Mouse (Mus musculus) limb, embryonic 15.5 days (tissue): Measurements from ENCODE around the gene Vsnl1. TPM values are rescaled to one million over a fixed set of nuclear protein-coding genes. Genes with fewer than 3 reads are reported as not detected.

Experiments
- ATAC-seq: fragments of 200-750 bp; cut with Nextera tagmentation; 2 replicates; pipeline ENCODE4 v1.8.0; 2017; ENCODE audit warnings: low read depth, moderate TSS enrichment; ENCODE audit not compliant: insufficient number of reproducible peaks, low FRiP score, low TSS enrichment
- H3K27ac ChIP-seq: fragments of 300-500 bp; sonication (generic); 2 replicates; pipeline ENCODE4 v1.5.1; 2015; ENCODE audit warnings: moderate library complexity, mild to moderate bottlenecking, inconsistent platforms
- H3K27me3 ChIP-seq: fragments of 300-500 bp; sonication (generic); 2 replicates; pipeline ENCODE4 v1.6.1; 2015; ENCODE audit warnings: inconsistent platforms
- H3K36me3 ChIP-seq: fragments of 300-500 bp; sonication (generic); 2 replicates; pipeline ENCODE4 v1.6.1; 2015; ENCODE audit warnings: inconsistent platforms
- H3K4me1 ChIP-seq: fragments of 300-500 bp; sonication (generic); 2 replicates; pipeline ENCODE4 v1.6.1; 2015; ENCODE audit warnings: inconsistent platforms
- H3K4me2 ChIP-seq: fragments of 300-500 bp; sonication (generic); 2 replicates; pipeline ENCODE4 v1.6.1; 2015; ENCODE audit warnings: mild to moderate bottlenecking, inconsistent platforms
- H3K4me3 ChIP-seq: fragments of 300-500 bp; sonication (generic); 2 replicates; pipeline ENCODE4 v1.5.1; 2015; ENCODE audit warnings: mild to moderate bottlenecking, inconsistent platforms
- H3K9ac ChIP-seq: fragments of 300-500 bp; sonication (generic); 2 replicates; pipeline ENCODE4 v1.6.1; 2015; ENCODE audit warnings: inconsistent platforms
- H3K9me3 ChIP-seq: fragments of 300-500 bp; sonication (generic); 2 replicates; pipeline ENCODE4 v1.6.1; 2016; ENCODE audit warnings: inconsistent platforms
- WGBS: fragments of 180-500 bp; shearing (Covaris S2); methylation state at CpG from one replicate; pipeline ENCODE4 v1.1.7; 2015; 5-methylcytosine and 5-hydroxymethylcytosine counted together
- polyA plus RNA-seq: library from polyadenylated mRNA; unstranded; fragments of >200 nt; fragmentation: Nextera tagmentation; extraction: Ambion mirVana; gene quantifications from 2 replicates; pipeline ENCODE4 v1.2.1, GENCODE M21; 2015

Gene Vsnl1
- 1.3 and 1.4 TPM in 2 replicates for polyA plus RNA-seq

- peaks cover 20% of the 10 kb centered on the region for H3K4me1 ChIP-seq
- WGBS: 4% methylated on average over 34 of the region's 34 CpGs
Observed at GRCm38 (mm10) chr12:11436497-11437265, at the start of gene Vsnl1. Gene Vsnl1, minus strand, starts transcription at chr12:11436613.

DNA sequence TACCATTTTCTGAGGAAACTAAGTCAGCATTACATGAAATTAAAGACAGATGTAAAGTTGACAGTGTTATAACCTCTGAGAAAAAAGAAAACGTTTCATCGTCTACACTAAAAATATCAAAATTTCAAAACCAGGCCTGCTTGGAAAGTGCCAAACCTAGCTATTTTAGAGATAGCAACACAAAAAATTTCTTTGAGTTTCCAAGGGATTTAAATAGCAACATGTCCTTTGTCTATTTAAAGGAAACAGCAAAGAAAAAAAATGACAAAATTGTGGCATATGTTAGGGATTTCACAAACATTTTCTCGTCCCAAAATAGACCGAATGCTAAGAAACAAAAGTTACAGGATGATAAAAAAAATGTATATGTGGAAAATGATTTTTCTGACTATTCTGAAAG, 20.2 kb upstream of the Vsnl1 start:
- no peak overlapping the region for H3K4me3 ChIP-seq
- H3K4me2 ChIP-seq: peak overlapping the region; percentile 93; the same call in 1 of the 2 replicates
- no peaks in the 10 kb centered on the region for H3K9me3 ChIP-seq
- H3K4me1 ChIP-seq: peaks cover 5% of the 10 kb centered on the region; the same call in 1 of the 2 replicates
- 60% methylated on average over 4 of the region's 4 CpGs for WGBS
- no peak for ATAC-seq
- no peak overlapping the region for H3K9ac ChIP-seq
- no peak overlapping the region for H3K27ac ChIP-seq
- H3K27me3 ChIP-seq: no peaks in the 10 kb centered on the region; the same call in 1 of the 2 replicates
- no peaks in the 10 kb centered on the region for H3K36me3 ChIP-seq

More at GRCm38 (mm10) chr12:11436497-11437265, at the start of gene Vsnl1:
- Histone ChIP-seq H3K36me3 (no peaks in the 10 kb centered on the region), H3K9ac (0 out of 2 replicates have a peak within 1 kb of the TSS, but pooled peaks have one; percentile 17), H3K4me2 (peak within 1 kb of the TSS; percentile 87), H3K4me3 (peak within 1 kb of the TSS; percentile 46), H3K27ac (0 out of 2 replicates have a peak within 1 kb of the TSS, but pooled peaks have one; percentile 27), H3K27me3 (peaks cover 28% of the 10 kb centered on the region), H3K9me3 (no peaks in the 10 kb centered on the region)
- ATAC-seq: peak; percentile 73

DNA sequence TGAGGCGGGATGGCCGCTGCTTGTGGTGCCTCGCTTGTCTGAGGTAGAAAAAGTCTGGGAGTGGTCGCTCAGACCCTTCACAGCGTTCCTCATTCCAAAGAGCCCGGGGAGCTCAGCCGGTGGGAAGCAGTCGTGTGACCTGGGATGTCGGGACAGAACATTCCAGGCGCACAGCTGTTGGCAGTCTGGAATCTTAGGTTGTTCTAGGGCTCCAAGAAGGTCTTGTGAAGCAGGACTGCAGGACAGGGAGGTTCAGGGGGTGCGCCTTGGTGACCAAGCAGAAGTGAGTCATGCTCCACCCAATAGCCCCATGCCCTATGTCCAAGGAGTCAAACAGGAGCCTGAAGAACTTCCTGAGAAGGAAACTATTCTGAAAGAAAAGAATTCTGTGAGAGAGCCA, 19.8 kb upstream of the Vsnl1 start:
- peak overlapping the region; percentile 55 for H3K9ac ChIP-seq
- H3K4me3 ChIP-seq: peak overlapping the region; percentile 56
- no peaks in the 10 kb centered on the region for H3K9me3 ChIP-seq
- H3K4me2 ChIP-seq: peak overlapping the region; percentile 93
- no peaks in the 10 kb centered on the region for H3K36me3 ChIP-seq
- H3K4me1 ChIP-seq: peaks cover 5% of the 10 kb centered on the region; the same call in 1 of the 2 replicates
- WGBS: 4% methylated on average over 11 of the region's 11 CpGs
- H3K27ac ChIP-seq: no peak overlapping the region
- ATAC-seq: peak; percentile 40; the same call in 1 of the 2 replicates
- H3K27me3 ChIP-seq: no peaks in the 10 kb centered on the region; the same call in 1 of the 2 replicates

- Histone ChIP-seq H3K27ac (no peak within 1 kb of the TSS), H3K9ac (peak within 1 kb of the TSS; percentile 55), H3K27me3 (no peaks in the 10 kb centered on the region; the same call in 1 of the 2 replicates), H3K36me3 (no peaks in the 10 kb centered on the region), H3K9me3 (no peaks in the 10 kb centered on the region), H3K4me1 (peaks cover 5% of the 10 kb centered on the region; the same call in 1 of the 2 replicates), H3K4me3 (peak within 1 kb of the TSS; percentile 56), H3K4me2 (peak within 1 kb of the TSS; percentile 93)
- WGBS: under 1% methylated on average over 40 of the region's 40 CpGs
- peak; percentile 96 for ATAC-seq
Observed at GRCm38 (mm10) chr12:11455549-11456194, 19.3 kb upstream of the Vsnl1 start, which contains the start of gene Rad51ap2. Gene Rad51ap2, plus strand, starts transcription at chr12:11456079.

GRCm38 (mm10) chr12:11454146-11454545, 17.7 kb upstream of the Vsnl1 start:
- WGBS: 68% methylated on average over 5 of the region's 5 CpGs
- no peak overlapping the region for H3K4me2 ChIP-seq

GRCm38 (mm10) chr12:11437907-11438447, 1.6 kb upstream of the Vsnl1 start:
- no peak for ATAC-seq
- Histone ChIP-seq H3K4me3 (peak overlapping the region; percentile 46), H3K4me1 (peaks cover 20% of the 10 kb centered on the region), H3K4me2 (peak overlapping the region; percentile 87), H3K27ac (no peak overlapping the region), H3K9ac (no peak overlapping the region), H3K9me3 (no peaks in the 10 kb centered on the region), H3K27me3 (peaks cover 28% of the 10 kb centered on the region), H3K36me3 (no peaks in the 10 kb centered on the region)
- WGBS: 32% methylated on average over 23 of the region's 23 CpGs

More at GRCm38 (mm10) chr12:11454146-11454545, 17.7 kb upstream of the Vsnl1 start:
- Histone ChIP-seq H3K9me3 (no peaks in the 10 kb centered on the region), H3K4me1 (peaks cover 5% of the 10 kb centered on the region; the same call in 1 of the 2 replicates), H3K27me3 (no peaks in the 10 kb centered on the region; the same call in 1 of the 2 replicates), H3K4me3 (no peak overlapping the region), H3K36me3 (no peaks in the 10 kb centered on the region), H3K27ac (no peak overlapping the region), H3K9ac (no peak overlapping the region)
- ATAC-seq: no peak

DNA sequence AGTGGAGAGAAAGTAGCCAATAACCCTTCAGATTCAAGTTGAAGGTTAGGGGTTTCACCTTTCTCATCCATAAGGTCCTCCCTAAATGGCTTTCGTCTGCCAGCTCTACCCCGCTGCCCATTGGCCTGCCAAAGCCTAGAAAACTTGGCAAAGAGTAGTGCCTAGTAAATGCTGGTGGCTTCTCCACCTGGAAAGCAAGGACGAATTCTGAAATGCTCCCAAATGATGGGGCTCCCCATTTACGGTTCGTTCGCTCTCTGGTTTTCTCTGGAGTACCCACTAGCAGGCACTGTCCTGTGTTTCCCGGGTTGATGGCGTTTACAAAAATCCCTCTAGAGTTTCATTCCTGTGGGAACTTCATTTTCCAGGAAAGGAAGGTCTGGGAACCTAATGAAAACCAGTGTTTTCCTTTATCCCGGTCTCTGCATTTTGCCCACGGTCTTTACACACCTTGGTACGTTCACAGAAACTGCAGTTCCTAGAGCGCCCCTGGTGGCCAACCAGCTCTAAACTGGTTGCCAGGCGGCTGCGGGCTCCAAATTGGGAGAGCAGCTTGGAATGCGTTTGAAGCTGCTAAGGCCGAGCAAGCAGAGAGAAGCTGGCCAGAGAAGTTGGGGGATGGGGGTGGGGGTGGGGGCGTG, 973 bp upstream of the Vsnl1 start:
- Histone ChIP-seq H3K9ac (no peak overlapping the region), H3K27me3 (peaks cover 28% of the 10 kb centered on the region), H3K4me3 (peak overlapping the region; percentile 46), H3K9me3 (no peaks in the 10 kb centered on the region), H3K27ac (no peak overlapping the region), H3K4me1 (peaks cover 20% of the 10 kb centered on the region), H3K4me2 (peak overlapping the region; percentile 87), H3K36me3 (no peaks in the 10 kb centered on the region)
- 16% methylated on average over 17 of the region's 17 CpGs for WGBS
- ATAC-seq: no peak

- Histone ChIP-seq H3K4me2 (peak overlapping the region; percentile 87), H3K4me3 (peak overlapping the region; percentile 46), H3K4me1 (peaks cover 20% of the 10 kb centered on the region), H3K27me3 (peaks cover 28% of the 10 kb centered on the region), H3K27ac (no peak overlapping the region), H3K9ac (no peak overlapping the region), H3K36me3 (no peaks in the 10 kb centered on the region), H3K9me3 (no peaks in the 10 kb centered on the region)
- no peak for ATAC-seq
- 3% methylated on average over 12 of the region's 12 CpGs for WGBS
Observed at GRCm38 (mm10) chr12:11436023-11436350, 426 bp downstream of the Vsnl1 start.

DNA sequence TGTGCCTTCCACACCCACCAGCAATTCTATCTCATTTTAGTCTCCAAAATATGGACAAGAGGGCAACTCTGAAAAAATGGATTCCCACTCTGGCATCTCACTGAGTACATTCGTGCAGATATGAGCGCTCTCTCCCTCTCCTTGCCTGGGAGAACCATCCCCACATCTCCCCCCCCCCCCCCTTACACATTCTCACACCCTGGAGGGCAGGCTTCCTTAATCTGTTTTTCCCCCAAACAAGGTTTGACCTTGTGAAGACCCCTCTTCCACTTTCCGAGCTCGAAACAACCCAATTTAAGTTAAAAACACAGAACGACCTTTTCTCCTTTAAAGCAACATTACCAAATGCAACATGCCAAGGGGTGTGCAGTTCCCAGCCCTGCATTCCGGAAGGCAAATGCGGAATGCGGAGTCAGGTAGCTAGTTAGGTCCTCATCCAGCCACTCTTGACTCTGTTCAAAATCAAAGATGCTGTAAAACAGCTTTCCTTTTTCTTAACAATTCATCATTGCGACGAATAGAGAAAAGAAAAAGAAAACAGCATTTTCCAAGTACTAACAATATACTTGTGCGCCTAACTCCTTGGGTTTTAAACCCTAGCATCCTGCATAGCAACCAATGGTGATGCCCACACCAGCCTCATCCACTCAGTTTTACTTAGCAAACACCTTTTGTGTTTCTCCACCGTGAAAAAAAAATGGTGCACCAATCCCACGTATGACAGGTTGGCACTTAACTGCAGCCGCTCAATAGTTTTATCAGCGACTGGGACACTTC, 979 bp downstream of the Vsnl1 start:
- Histone ChIP-seq H3K4me3 (peak overlapping the region; percentile 46), H3K27me3 (peaks cover 28% of the 10 kb centered on the region), H3K4me1 (peaks cover 20% of the 10 kb centered on the region), H3K9ac (no peak overlapping the region), H3K4me2 (peak overlapping the region; percentile 87), H3K9me3 (no peaks in the 10 kb centered on the region), H3K27ac (no peak overlapping the region), H3K36me3 (no peaks in the 10 kb centered on the region)
- WGBS: 5% methylated on average over 15 of the region's 15 CpGs
- ATAC-seq: no peak

DNA sequence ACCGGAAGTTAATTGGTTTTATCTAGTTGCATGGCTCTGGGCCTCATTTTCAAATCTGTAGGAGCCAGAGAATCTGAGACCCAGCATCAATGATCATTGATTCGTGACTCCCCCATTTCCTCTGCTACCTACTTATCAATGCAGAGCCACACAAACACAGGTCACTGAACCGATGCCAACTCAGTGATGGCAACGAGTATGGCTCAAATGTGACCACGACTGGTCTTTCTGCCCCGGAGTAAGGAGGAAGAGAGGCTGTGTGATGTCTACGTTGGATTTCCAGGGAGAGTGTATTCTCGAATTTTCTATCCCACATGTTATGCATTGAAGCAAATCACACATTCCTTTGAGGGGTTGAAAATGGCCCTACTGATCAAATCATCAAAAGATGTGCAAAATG, 2.0 kb downstream of the Vsnl1 start:
- H3K9me3 ChIP-seq: no peaks in the 10 kb centered on the region
- H3K27me3 ChIP-seq: peaks cover 28% of the 10 kb centered on the region
- WGBS: 82% methylated on average over 8 of the region's 8 CpGs
- H3K36me3 ChIP-seq: no peaks in the 10 kb centered on the region
- no peak overlapping the region for H3K27ac ChIP-seq
- H3K4me2 ChIP-seq: no peak overlapping the region
- H3K4me1 ChIP-seq: peaks cover 20% of the 10 kb centered on the region
- no peak for ATAC-seq
- H3K9ac ChIP-seq: no peak overlapping the region
- H3K4me3 ChIP-seq: no peak overlapping the region

GRCm38 (mm10) chr12:11433716-11434115, 2.7 kb downstream of the Vsnl1 start:
- WGBS: 52% methylated on average over 1 of the region's 1 CpGs
- Histone ChIP-seq H3K9ac (no peak overlapping the region), H3K27me3 (peaks cover 26% of the 10 kb centered on the region), H3K9me3 (no peaks in the 10 kb centered on the region), H3K4me2 (no peak overlapping the region), H3K36me3 (no peaks in the 10 kb centered on the region), H3K4me3 (no peak overlapping the region), H3K27ac (no peak overlapping the region), H3K4me1 (peaks cover 20% of the 10 kb centered on the region)
- no peak for ATAC-seq
